Comparison of ENCODE assay signal across 30 mouse cellular contexts in the genomic region with DNA sequence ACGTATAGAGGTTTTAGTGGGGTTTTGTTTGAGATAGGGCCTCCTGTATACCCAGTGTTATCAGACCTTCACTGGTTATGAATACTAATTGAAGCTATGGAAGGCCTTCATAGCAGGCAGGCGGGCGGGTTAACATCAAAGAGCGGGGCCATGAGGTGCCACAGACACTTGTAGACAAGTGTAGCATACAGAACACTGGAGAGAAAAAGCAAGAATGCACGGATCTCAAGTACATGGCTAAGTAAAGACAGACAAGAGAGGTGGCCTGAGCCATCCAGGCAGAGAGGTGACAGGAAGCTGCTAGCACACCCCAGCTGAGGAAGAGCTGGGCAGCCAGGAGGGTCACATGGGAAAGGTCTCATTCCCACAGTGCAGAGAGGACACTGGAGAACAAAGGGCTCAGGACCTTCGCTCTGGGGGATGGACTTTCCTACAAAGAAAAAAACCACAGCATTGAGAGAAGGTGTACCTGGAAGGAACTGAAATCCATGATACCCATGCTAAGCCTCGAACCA. TPM values are rescaled to one million over a fixed set of nuclear protein-coding genes. Genes with fewer than 3 reads are reported as not detected.
DNase-seq lines count a peak whose midpoint lies in the region; ATAC-seq and TF ChIP-seq lines count a peak whose summit lies in the region.
"Had no signal": no experiment of that assay in that cellular context is flagged by ENCODE, and none has a peak within 500 bp of the region (broad histone marks: within the 10 kb centered on the region; RNA-seq: fewer than 3 reads in every experiment).

No protein-coding gene starts in this region.

- H3ac ChIP-seq in myocyte (ENCODE audit: control insufficient read depth, insufficient read length), result no peak overlapping the region

- H3K9ac ChIP-seq in heart, embryonic 12.5 days, result no peak overlapping the region; the same call in 1 of the 2 replicates
- H3K9ac ChIP-seq in liver, postnatal 0 days (replicated peaks), result 0 out of 2 replicates have a peak overlapping the region, but pooled peaks have one; percentile 16
- no peak overlapping the region for H3K9ac ChIP-seq in liver, embryonic 12.5 days
- H3K9ac ChIP-seq in heart, embryonic 15.5 days, result no peak overlapping the region
- H3K9ac ChIP-seq: embryonic facial prominence, embryonic 13.5 days; forebrain, embryonic 12.5 days; hindbrain, embryonic 12.5 days; neural tube, embryonic 13.5 days had no signal

- intact Hi-C loops in heart, postnatal 25 days (cut with DNase I), result loop anchor here (2.0 kb wide), 1 partner anchor 35 kb away; a partner anchor contains a TSS

- H3K4me2 ChIP-seq in heart, embryonic 12.5 days, result peak overlapping the region; percentile 39
- no peak overlapping the region for H3K4me2 ChIP-seq in liver, postnatal 0 days (ENCODE audit: low read depth, low read length)
- H3K4me2 ChIP-seq in liver, embryonic 12.5 days, result no peak overlapping the region
- H3K4me2 ChIP-seq in heart, embryonic 15.5 days, result 0 out of 2 replicates have a peak overlapping the region, but pooled peaks have one; percentile 5
- H3K4me2 ChIP-seq in myocyte (ENCODE audit: low read depth), result peak overlapping the region; percentile 42
- H3K4me2 ChIP-seq: embryonic facial prominence, embryonic 13.5 days; forebrain, embryonic 12.5 days; hindbrain, embryonic 12.5 days; neural tube, embryonic 13.5 days had no signal

- 42% methylated on average over 7 of the region's 7 CpGs for WGBS in heart, embryonic 12.5 days
- WGBS in liver, postnatal 0 days (ENCODE audit: insufficient replicate concordance), result 73% methylated on average over 7 of the region's 7 CpGs
- WGBS in liver, embryonic 12.5 days (ENCODE audit: insufficient replicate concordance), result 61% methylated on average over 7 of the region's 7 CpGs
- 46% methylated on average over 7 of the region's 7 CpGs for WGBS in heart, embryonic 15.5 days

- TF ChIP-seq CTCF in liver, postnatal 0 days (IDR thresholded peaks at IDR 0.05; ENCODE audit: low read depth), result no peak

- peaks cover 64% of the 10 kb centered on the region for H3K79me2 ChIP-seq in myocyte (ENCODE audit: control insufficient read depth, insufficient read depth)

- no peak for ATAC-seq in heart, embryonic 12.5 days (ENCODE audit: insufficient number of reproducible peaks, low FRiP score)
- ATAC-seq in liver, postnatal 0 days, result no peak
- no peak for ATAC-seq in liver, embryonic 12.5 days
- no peak for ATAC-seq in heart, embryonic 15.5 days (replicated peaks; ENCODE audit: insufficient number of reproducible peaks, insufficient read depth, low FRiP score, low read depth)
- ATAC-seq: activated CD4-positive, CD25-positive, alpha-beta regulatory T cell, adult 4 months had no signal

- no peak for TF ChIP-seq POLR2A in myocyte (IDR thresholded peaks at IDR 0.05; ENCODE audit: insufficient read length, low read depth)

- no peaks in the 10 kb centered on the region for H3K9me3 ChIP-seq in heart, embryonic 12.5 days (replicated peaks)
- H3K9me3 ChIP-seq in liver, postnatal 0 days (ENCODE audit: low read length), result no peaks in the 10 kb centered on the region
- H3K9me3 ChIP-seq in liver, embryonic 12.5 days (replicated peaks), result no peaks in the 10 kb centered on the region
- H3K9me3 ChIP-seq in heart, embryonic 15.5 days (replicated peaks), result no peaks in the 10 kb centered on the region
- H3K9me3 ChIP-seq: embryonic facial prominence, embryonic 13.5 days; forebrain, embryonic 12.5 days; hindbrain, embryonic 12.5 days; neural tube, embryonic 13.5 days had no signal

- TF ChIP-seq EP300 in liver, postnatal 0 days (IDR thresholded peaks at IDR 0.05; ENCODE audit: low read depth), result no peak

- H3K4me1 ChIP-seq in heart, embryonic 12.5 days (replicated peaks), result peaks cover 80% of the 10 kb centered on the region
- peaks cover 38% of the 10 kb centered on the region for H3K4me1 ChIP-seq in liver, postnatal 0 days (ENCODE audit: insufficient read depth)
- peaks cover 70% of the 10 kb centered on the region for H3K4me1 ChIP-seq in liver, embryonic 12.5 days
- H3K4me1 ChIP-seq in heart, embryonic 15.5 days (replicated peaks), result peaks cover 75% of the 10 kb centered on the region

- H3K27ac ChIP-seq in heart, embryonic 12.5 days (ENCODE audit: poor library complexity, severe bottlenecking), result peak overlapping the region; percentile 83
- no peak overlapping the region for H3K27ac ChIP-seq in liver, postnatal 0 days (ENCODE audit: low read depth)
- no peak overlapping the region for H3K27ac ChIP-seq in liver, embryonic 12.5 days
- H3K27ac ChIP-seq in heart, embryonic 15.5 days, result peak overlapping the region; percentile 87
- H3K27ac ChIP-seq: forebrain, embryonic 12.5 days; hindbrain, embryonic 12.5 days; kidney, postnatal 0 days; left cerebral cortex, adult 2 months; neural tube, embryonic 13.5 days had no signal

- H3K27me3 ChIP-seq in heart, embryonic 12.5 days (replicated peaks), result no peaks in the 10 kb centered on the region
- no peaks in the 10 kb centered on the region for H3K27me3 ChIP-seq in liver, postnatal 0 days (ENCODE audit: insufficient read depth, low read length)
- no peaks in the 10 kb centered on the region for H3K27me3 ChIP-seq in liver, embryonic 12.5 days (replicated peaks)
- H3K27me3 ChIP-seq in heart, embryonic 15.5 days, result no peaks in the 10 kb centered on the region
- H3K27me3 ChIP-seq in myocyte (ENCODE audit: control insufficient read depth, insufficient read depth, insufficient read length), result no peaks in the 10 kb centered on the region
- H3K27me3 ChIP-seq: embryonic facial prominence, embryonic 13.5 days; forebrain, embryonic 12.5 days; hindbrain, embryonic 12.5 days; neural tube, embryonic 13.5 days had no signal

- H3K4me3 ChIP-seq in heart, embryonic 12.5 days, result no peak overlapping the region
- H3K4me3 ChIP-seq in liver, postnatal 0 days (ENCODE audit: low read depth, low read length), result no peak overlapping the region
- no peak overlapping the region for H3K4me3 ChIP-seq in liver, embryonic 12.5 days
- H3K4me3 ChIP-seq in heart, embryonic 15.5 days, result no peak overlapping the region
- no peak overlapping the region for H3K4me3 ChIP-seq in myocyte
- H3K4me3 ChIP-seq: embryonic facial prominence, embryonic 13.5 days; erythroblast, embryonic 14.5 days; forebrain, embryonic 12.5 days; hindbrain, embryonic 12.5 days; left cerebral cortex, adult 2 months; neural tube, embryonic 13.5 days had no signal

- no peak for DNase-seq in heart, postnatal 25 days (ENCODE audit: low spot score)
- no peak for DNase-seq in liver, postnatal 0 days
- DNase-seq in left cerebral cortex, adult 11 months (ENCODE audit: low spot score), result no peak
- DNase-seq: adrenal gland, postnatal 14 days; cerebellum, adult 2 months; cerebellum, postnatal 25 days; kidney, adult 2 months; layer of hippocampus, adult 9-11 months; lung, postnatal 10 days; midbrain, embryonic 14.5 days; retina, postnatal 1 day; thymus, postnatal 14 days had no signal

- peaks cover 13% of the 10 kb centered on the region for H3K36me3 ChIP-seq in heart, embryonic 12.5 days
- H3K36me3 ChIP-seq in liver, postnatal 0 days (replicated peaks; ENCODE audit: insufficient read depth, low read length), result peaks cover 16% of the 10 kb centered on the region
- peaks cover 14% of the 10 kb centered on the region for H3K36me3 ChIP-seq in liver, embryonic 12.5 days
- H3K36me3 ChIP-seq in heart, embryonic 15.5 days, result peaks cover 14% of the 10 kb centered on the region
- H3K36me3 ChIP-seq in myocyte (ENCODE audit: control insufficient read depth, insufficient read depth), result peaks cover 4% of the 10 kb centered on the region

TF ChIP-seq in myocyte, 11 proteins besides CTCF, POLR2A, EP300 and RAD21:
- TF ChIP-seq REST (IDR thresholded peaks at IDR 0.05; ENCODE audit: insufficient read depth, insufficient read length), result no peak
- no peak for TF ChIP-seq MYOD1 (IDR thresholded peaks at IDR 0.05; ENCODE audit: control insufficient read depth in 1 of 3, insufficient read length in 2 of 3, low read depth in 2 of 3)
- no peak for TF ChIP-seq SRF (IDR thresholded peaks at IDR 0.05; ENCODE audit: control insufficient read depth, insufficient read length, low read depth)
- no peak for TF ChIP-seq TCF12 (IDR thresholded peaks at IDR 0.05; ENCODE audit: insufficient read depth, poor library complexity, severe bottlenecking)
- no peak for TF ChIP-seq CEBPB (IDR thresholded peaks at IDR 0.05; ENCODE audit: insufficient read depth, poor library complexity, severe bottlenecking)
- no peak for TF ChIP-seq POLR2AphosphoS2 (IDR thresholded peaks at IDR 0.05; ENCODE audit: insufficient read length, low read depth)
- TF ChIP-seq TCF3 (IDR thresholded peaks at IDR 0.05; ENCODE audit: insufficient read length, low read depth), result no peak
- TF ChIP-seq MYOG (IDR thresholded peaks at IDR 0.05; ENCODE audit: control insufficient read depth in 1 of 3, insufficient read depth in 1 of 3, insufficient read length in 2 of 3, low read depth in 2 of 3), result no peak
- TF ChIP-seq MAX (IDR thresholded peaks at IDR 0.05; ENCODE audit: low read depth), result no peak
- no peak for TF ChIP-seq USF1 (IDR thresholded peaks at IDR 0.05; ENCODE audit: low read depth)

RNA-seq across cellular contexts. Expression of a gene that starts 35.8 kb away (rescaled TPM):
- 89.1 and 93.0 TPM in 2 replicates for polyA plus RNA-seq in heart, embryonic 12.5 days (2016; fragmentation: Nextera tagmentation; extraction: Ambion mirVana)
- 100 to 1,000 TPM; 264 to 283 TPM for total RNA-seq in heart, postnatal 25 days (2021)
- polyA plus RNA-seq in liver, postnatal 0 days (2015; fragmentation: Nextera tagmentation; extraction: Ambion mirVana), result 18.3 and 19.6 TPM in 2 replicates
- polyA plus RNA-seq in liver, embryonic 12.5 days (2016; fragmentation: Nextera tagmentation; extraction: Ambion mirVana), result 25.7 and 27.0 TPM in 2 replicates
- 57.5 and 69.4 TPM in 2 replicates for polyA plus RNA-seq in heart, embryonic 15.5 days (2015; fragmentation: Nextera tagmentation; extraction: Ambion mirVana)
- 123 TPM for polyA plus RNA-seq in myocyte (2012; fragmentation: generic; extraction: Trizol)

RNA-seq across cellular contexts. Expression of a gene that starts 42.2 kb away (rescaled TPM):
- not detected in 2 replicates for polyA plus RNA-seq in heart, embryonic 12.5 days (2016; fragmentation: Nextera tagmentation; extraction: Ambion mirVana)
- total RNA-seq in heart, postnatal 25 days (2021), result not detected
- polyA plus RNA-seq in liver, postnatal 0 days (2015; fragmentation: Nextera tagmentation; extraction: Ambion mirVana), result 0.19 TPM in 1 of 2 replicates, not detected in the other
- not detected in 2 replicates for polyA plus RNA-seq in liver, embryonic 12.5 days (2016; fragmentation: Nextera tagmentation; extraction: Ambion mirVana)
- 0.42 TPM in 1 of 2 replicates, not detected in the other for polyA plus RNA-seq in heart, embryonic 15.5 days (2015; fragmentation: Nextera tagmentation; extraction: Ambion mirVana)
- not detected for polyA plus RNA-seq in myocyte (2012; fragmentation: generic; extraction: Trizol)
- total RNA-seq: adrenal gland, postnatal 14 days; gastrocnemius, postnatal 4 days; left cerebral cortex, adult 2 months; left cerebral cortex, postnatal 36 days; megakaryocyte progenitor cell, adult 5-6 weeks had no signal
- polyA plus RNA-seq: C2C12; cerebellum, adult 2 months; embryonic facial prominence, embryonic 13.5 days; erythroblast, embryonic 14.5 days; forebrain, embryonic 12.5 days; hindbrain, embryonic 12.5 days; kidney, adult 2 months; liver, embryonic 16.5 days; midbrain, embryonic 14.5 days; neural tube, embryonic 13.5 days; testis, adult 2 months had no signal

Comparison
In these comparisons a context has a peak if more than half of its experiments do, and no peak if none do; other contexts are left out.
1. H3K27ac ChIP-seq: peak in heart, embryonic 12.5 days (single experiment) and heart, embryonic 15.5 days (single experiment); none in liver, postnatal 0 days (single experiment) and liver, embryonic 12.5 days (single experiment).
2. H3K4me2 ChIP-seq: peak in heart, embryonic 12.5 days (single experiment), heart, embryonic 15.5 days (single experiment) and myocyte (single experiment); none in liver, postnatal 0 days (single experiment) and liver, embryonic 12.5 days (single experiment).